Mouse (Mus musculus) cerebellum, postnatal 14 days (tissue): ENCODE measurements at regions not wholly inside any gene's neighbourhood (a gene's known extent, or its start where the extent isn't known, plus 50 kb on each side); places are given as distances from the start of the nearest gene placed in this dataset.

Experiments
- DNase-seq, 2 experiments: peaks; one replicate each; pipeline ENCODE4 v3.0.0; 2021; ENCODE audit warnings: mixed read lengths in 2 of 2

DNA sequence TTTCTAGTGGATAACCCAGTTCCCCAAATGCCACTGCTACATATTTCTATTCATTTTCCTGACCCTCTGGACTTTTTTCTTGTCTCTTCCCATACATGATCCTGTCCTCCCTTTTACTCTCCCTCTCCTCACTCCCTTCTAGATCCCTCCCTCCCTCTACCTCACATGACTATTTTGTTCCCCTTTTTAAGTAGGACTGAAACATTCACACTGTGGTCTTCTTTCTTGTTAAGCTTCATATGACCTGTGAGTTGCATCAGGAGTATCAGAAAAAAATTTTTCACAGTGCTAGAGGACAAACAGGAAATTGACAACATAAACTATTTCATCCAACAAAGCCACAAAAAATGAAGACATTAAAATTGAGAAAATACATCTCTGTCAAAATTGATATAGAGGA, 797.5 kb downstream of the Ndufa4 start:
- DNase-seq, result no peak

DNA sequence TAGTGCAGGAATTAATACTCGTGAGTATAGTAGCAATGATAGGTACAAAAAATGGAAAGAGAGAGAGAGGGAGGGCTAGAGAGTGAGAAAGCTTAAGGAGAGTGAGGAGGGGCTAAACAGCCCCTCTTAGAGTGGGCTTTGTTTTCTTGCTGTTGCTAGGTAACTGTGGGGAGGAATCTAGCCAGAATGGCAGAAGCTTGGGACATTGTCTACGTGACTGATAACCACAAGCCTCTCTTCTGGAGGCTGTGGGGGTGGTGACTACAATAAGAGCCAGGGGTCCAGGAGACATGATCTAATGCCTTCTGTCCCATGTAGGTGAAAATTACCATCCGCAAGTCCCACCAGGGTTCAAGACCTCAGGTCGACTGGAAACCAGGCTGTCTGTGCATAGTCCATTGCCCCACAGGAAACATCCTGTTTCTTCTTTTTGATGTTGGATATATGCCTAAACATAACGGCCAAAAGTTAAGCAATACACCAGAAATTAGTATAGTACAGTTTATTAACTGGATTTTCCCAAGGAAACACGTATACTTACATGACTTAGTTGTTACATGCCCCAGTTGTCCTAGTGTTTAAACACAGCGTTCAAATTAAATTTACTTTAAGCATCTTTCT, 798.8 kb downstream of the Ndufa4 start:
- DNase-seq, result no peak

DNA sequence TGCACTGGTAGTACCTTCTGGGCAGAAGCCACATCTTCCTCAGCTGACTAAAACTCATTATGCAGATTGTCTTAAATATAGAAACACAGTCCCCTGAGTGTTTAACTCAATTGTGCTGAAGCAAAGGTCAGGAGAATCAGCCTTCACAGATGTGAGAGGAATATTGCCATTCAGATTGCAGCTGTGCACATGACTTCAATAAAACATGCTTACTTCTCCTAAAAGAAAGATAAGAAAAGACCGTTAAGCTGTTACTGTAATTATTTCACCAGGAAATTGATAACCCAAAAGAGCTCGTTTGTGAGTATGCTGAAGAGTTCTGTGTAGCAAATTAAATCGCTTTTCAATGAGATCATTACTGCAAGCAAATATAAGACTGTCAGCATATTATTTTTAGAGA, 803.9 kb downstream of the Ndufa4 start:
- no peak for DNase-seq

DNA sequence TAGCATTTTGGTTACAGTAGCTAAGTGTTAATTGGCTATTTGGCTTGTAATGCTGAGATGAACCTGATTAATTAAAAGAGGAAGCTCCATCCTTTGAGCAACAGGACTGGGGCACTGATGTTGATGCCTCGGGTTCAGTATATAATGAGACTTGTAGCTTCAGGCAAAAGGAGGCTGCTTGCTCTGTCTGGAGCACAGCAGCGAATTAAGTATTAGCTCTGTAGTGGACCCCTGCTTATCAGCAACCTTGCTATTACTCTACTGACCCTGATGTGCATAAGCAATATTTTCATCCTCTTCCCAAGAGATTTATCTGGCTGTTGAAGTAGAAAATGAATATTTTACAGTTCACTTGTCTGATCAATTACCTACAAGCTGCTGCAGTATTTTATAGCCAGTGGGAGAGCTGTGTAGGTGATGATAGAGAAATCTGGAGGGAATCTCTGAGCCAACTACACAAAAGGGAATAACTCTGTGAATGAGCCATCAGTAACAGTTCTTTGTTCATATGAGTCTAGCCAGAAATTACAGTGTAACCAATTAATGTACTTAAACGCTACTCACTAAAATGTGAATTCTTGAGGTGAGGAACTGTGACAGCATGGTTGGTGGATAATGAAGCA, 846.2 kb downstream of the Ndufa4 start:
- DNase-seq, result peak in 1 of 2 experiments; percentile 22
